Mouse (Mus musculus): Measurements from ENCODE around the gene Stk38. TPM values are rescaled to one million over a fixed set of nuclear protein-coding genes. Genes with fewer than 3 reads are reported as not detected.
"Not testable (repeated sequence)": the region's sequence is repeated elsewhere in the genome, so short reads cannot be mapped to it uniquely, and the experiment has no call there.

The Stk38 gene
- total RNA-seq, 2 experiments from 2014 or later, result 44.9 to 59.3 TPM

DNA sequence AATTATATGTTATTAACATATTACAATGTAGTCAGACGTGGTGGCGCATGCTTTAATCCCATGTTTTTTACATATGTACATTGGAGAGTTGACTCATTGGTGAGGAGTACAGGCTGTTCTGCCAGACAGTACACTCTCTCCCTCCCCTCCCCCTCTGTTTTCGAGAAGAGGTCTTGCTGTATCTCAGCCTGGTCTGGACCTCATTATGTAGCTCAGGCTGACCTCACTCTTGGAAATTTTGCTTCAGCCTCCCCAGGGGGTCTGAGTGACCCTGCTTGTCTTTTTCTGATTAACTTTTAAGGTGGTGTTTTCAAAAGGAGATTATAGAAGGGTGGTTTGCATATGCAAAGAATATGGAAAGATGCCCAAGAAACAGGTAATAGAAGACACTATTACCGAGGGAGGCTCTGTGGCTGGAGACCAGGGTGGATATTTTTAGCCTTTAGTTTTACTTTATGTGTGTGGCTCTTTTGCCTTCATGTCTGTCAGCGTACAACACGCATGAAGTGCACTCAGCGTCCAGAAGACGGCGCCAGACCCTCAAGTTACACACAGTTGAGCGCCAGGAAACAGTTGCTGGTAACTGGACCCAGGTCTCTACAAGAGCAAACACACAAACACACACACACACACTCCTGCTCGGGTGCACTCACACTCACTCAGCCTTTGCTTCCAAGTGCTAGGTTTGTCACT lies 10.6 kb upstream of the Stk38 start:
- intact Hi-C loops (cut with DNase I), result no loop called here
- no peak for DNase-seq (ENCODE audit: low spot score in 2 of 2)

DNA sequence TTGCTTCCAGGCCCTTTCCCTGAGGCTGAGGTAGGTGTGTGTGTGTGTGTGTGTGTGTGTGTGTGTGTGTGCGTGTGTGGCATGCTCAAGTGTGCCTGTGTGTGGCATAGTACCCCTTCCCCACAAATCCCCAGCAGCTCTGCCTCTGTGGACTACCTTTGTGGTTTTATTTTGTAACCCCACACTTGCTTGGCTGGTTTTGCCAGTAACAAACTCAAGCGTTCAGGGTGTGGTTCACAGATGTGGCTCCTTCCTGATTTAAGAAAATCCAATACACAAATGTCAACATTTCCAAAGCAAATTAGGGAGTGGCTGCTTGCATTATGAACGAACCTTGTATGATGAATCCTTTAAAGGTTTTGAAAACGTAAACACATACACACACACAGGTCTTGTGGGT lies 8.9 kb upstream of the Stk38 start:
- no peak for DNase-seq (ENCODE audit: low spot score in 2 of 2)
- intact Hi-C loops (cut with DNase I), result no loop called here

GRCm38 (mm10) chr17:29015638-29016037 lies 7.8 kb upstream of the Stk38 start:
- DNase-seq (ENCODE audit: low spot score in 2 of 2), result no peak
- intact Hi-C loops (cut with DNase I), result no loop called here

DNA sequence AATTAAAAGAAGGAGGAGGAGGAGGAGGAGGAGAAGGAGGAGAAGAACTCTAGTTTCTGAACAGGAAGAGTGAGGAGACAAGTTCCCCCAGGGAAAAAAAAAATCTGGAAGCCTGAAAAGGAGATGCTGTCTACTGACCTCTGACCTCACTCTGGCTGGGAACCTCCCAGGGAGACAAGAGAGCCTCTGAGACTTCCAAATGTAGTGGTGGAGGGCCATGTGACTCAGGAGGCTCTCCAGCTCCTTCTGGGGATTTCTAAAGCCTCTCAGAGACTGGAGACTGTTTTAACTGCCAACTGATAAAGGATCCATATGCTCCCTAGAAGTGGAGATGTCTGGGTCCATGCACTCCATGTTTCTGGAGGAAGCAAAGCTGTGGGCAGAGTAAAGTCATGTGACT lies 6.4 kb upstream of the Stk38 start:
- intact Hi-C loops (cut with DNase I), result no loop called here
- DNase-seq (ENCODE audit: low spot score in 2 of 2), result no peak

- intact Hi-C loops (cut with DNase I), result no loop called here
- DNase-seq (ENCODE audit: low spot score in 2 of 2), result no peak
These were observed 1.4 kb upstream of the Stk38 start for GRCm38 (mm10) chr17:29009181-29009580.

DNA sequence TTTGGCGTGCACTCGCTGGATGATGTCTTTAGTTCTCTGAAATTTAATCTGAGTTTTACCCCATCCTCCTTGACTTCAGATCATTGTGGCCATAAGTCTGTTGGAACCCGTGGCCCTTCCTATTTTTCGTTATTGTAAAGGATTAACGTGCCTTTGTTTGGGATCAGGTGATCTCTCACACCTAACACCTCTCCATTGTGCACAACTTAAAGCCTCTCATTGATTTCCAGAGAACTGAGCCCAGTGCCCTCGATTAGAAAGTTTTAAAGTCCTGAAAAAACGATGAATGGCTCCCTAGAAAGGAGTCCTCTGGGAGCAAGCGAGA lies 493 bp upstream of the Stk38 start:
- intact Hi-C loops (cut with DNase I), result no loop called here
- DNase-seq (ENCODE audit: low spot score in 2 of 2), result no peak

- peak in 1 of 2 experiments; percentile 17 for DNase-seq (ENCODE audit: low spot score in 2 of 2)
- intact Hi-C loops (cut with DNase I), result no loop called here
These were observed 553 bp downstream of the Stk38 start for GRCm38 (mm10) chr17:29007243-29007640.

- intact Hi-C loops (cut with DNase I), result no loop called here
- DNase-seq (ENCODE audit: low spot score in 2 of 2), result no peak
These were observed 983 bp downstream of the Stk38 start for GRCm38 (mm10) chr17:29006812-29007211.

GRCm38 (mm10) chr17:29005002-29005401 lies 2.8 kb downstream of the Stk38 start:
- intact Hi-C loops (cut with DNase I), result no loop called here
- DNase-seq (ENCODE audit: low spot score in 2 of 2), result no peak

GRCm38 (mm10) chr17:29003740-29004139 lies 4.1 kb downstream of the Stk38 start:
- intact Hi-C loops (cut with DNase I), result no loop called here
- DNase-seq (ENCODE audit: low spot score in 2 of 2), result no peak

- DNase-seq (ENCODE audit: low spot score in 2 of 2), result no peak
- intact Hi-C loops (cut with DNase I), result no loop called here
These were observed 7.3 kb downstream of the Stk38 start for GRCm38 (mm10) chr17:29000465-29000864.

- DNase-seq (ENCODE audit: low spot score in 2 of 2), result no peak
- intact Hi-C loops (cut with DNase I), result no loop called here
These were observed 13.2 kb downstream of the Stk38 start for GRCm38 (mm10) chr17:28994615-28995014.

DNA sequence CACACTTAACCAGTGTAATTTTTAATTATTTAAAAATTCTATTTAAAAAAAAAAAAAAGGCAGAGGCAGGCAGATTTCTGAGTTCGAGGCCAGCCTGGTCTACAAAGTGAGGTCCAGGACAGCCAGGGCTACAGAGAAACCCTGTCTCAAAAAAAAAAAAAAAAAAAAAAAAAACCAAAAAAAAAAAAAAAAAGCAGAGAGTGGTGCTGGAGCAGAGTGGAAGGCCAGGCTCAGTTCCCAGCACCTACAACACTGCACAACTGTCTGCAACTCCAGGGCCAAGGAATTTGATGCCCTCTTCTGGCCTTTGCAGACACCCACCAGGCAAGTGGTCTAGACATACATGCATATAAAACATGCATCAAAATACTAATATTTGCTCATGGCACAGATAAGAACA lies 14.8 kb downstream of the Stk38 start:
- intact Hi-C loops (cut with DNase I); DNase-seq (ENCODE audit: low spot score in 2 of 2): not testable (repeated sequence)

- peak in 1 of 2 experiments; percentile 32 for DNase-seq (ENCODE audit: low spot score in 2 of 2)
- intact Hi-C loops (cut with DNase I), result no loop called here
These were observed 15.7 kb downstream of the Stk38 start for GRCm38 (mm10) chr17:28992105-28992504.

DNA sequence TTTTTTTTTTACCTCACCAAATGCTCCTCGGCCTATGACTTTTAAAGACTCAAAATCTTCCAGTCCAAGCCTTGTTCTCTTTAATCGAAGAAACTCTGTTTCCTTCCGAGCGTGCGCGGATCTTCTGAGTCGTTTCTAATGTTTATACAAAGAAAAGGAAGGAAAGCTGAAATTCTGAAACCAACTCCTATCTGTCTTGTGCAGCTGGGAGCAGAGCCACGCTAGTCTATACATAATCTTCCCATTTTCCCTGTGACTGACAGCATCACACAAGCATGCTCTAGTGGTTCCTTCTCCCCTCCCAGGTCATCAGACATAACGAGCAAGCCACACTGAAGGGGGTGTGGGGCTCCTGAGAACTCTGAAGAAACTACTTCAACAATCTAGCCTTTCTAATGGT lies 16.5 kb downstream of the Stk38 start:
- no peak for DNase-seq (ENCODE audit: low spot score in 2 of 2)
- intact Hi-C loops (cut with DNase I), result no loop called here

DNA sequence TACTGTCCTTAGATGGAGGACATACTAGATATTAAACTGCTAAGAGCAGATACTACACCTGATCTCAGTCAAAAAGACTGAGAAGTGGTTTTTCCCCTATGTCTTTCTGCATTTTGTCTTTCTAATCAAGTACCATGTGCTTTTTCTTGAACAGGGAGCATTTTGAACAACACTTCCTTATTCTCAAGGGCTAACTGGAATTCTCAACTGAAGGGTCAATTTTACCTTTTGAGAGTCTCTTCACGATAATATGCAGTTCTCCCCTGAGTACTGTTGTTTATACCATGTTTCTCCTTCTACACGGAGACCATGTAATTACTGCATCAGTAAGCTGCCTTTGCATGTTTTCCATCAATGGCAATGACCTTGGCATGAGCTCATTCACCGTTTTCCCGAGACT lies 17.7 kb downstream of the Stk38 start:
- intact Hi-C loops (cut with DNase I), result no loop called here
- no peak for DNase-seq (ENCODE audit: low spot score in 2 of 2)

DNA sequence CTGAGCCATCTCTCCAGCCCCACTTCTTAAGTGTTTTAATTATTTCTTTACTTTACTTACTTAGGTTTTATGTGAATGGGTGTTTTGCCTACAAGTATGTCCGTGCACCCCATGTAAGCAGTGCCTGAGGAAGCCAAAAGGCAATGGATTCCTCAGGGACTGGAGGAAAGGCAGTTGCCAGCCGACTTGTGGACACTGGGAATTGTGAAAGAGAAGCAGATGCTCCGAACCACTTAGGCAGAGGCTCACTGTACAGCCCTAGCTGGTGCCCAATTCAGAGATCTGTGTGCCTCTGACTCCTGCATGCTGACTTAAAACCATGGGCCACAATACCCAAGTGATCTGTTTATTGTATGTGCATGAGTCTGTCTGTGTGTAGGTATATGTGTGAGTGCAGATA lies 18.8 kb downstream of the Stk38 start:
- no peak for DNase-seq (ENCODE audit: low spot score in 2 of 2)
- intact Hi-C loops (cut with DNase I), result no loop called here

DNA sequence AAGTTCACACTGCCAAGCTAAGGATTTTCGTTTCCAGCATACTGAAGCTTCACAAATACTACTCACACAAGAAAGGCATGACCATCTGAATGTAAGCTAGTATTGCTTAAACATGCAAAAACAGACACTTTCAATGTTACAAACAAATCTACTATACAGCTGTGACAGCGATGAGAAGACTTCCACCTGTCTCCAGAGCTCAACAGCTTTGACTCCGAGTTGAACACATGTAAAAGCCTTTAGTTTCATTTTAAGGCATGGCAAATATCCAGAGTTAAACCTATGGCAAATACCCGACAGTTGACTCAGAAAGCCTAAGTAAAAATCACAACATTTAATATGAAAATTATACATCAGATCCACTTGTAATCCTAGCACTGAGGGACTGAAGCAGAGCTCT lies 19.5 kb downstream of the Stk38 start:
- intact Hi-C loops (cut with DNase I), result no loop called here
- no peak for DNase-seq (ENCODE audit: low spot score in 2 of 2)

DNA sequence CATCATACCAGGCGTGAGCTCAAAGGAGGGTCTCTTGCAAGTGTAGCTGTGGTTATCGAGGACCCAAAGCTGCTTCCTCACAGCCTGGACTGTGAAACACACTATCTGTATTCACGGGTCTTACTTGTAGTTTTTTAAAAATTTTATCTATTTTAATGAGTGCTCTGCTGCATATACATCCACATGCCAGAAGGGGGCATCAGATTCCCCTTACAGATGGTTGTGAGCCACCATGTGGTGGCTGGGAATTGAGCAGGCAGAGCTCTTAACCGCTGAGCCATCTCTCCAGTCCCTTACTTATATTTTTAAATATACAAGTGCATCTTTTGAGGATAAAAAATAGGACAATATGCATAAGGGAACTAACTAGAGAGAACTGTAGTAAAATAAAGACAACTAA lies 20.1 kb downstream of the Stk38 start:
- intact Hi-C loops (cut with DNase I), result no loop called here
- DNase-seq (ENCODE audit: low spot score in 2 of 2), result peak; percentile 36 to 44

DNA sequence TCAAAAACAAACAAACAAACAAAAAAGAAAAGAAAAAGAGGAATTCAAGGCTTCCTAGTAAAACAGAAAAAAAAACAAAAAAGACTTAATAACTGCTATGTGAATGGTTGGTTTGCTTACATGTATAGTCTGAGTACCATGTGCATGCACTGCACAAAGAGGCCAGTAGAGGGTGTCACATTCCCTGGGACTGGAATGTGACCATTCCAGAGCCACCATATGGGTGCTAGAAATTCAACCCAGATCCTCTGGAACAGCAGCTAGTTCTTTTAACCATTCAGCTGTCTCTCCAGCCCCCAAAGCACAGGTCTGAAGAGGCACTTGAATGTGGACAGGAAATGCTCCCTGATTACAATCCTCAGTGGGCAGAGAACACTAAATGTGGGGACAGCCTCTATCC lies 21.0 kb downstream of the Stk38 start:
- DNase-seq (ENCODE audit: low spot score in 2 of 2), result no peak
- intact Hi-C loops (cut with DNase I), result no loop called here

DNA sequence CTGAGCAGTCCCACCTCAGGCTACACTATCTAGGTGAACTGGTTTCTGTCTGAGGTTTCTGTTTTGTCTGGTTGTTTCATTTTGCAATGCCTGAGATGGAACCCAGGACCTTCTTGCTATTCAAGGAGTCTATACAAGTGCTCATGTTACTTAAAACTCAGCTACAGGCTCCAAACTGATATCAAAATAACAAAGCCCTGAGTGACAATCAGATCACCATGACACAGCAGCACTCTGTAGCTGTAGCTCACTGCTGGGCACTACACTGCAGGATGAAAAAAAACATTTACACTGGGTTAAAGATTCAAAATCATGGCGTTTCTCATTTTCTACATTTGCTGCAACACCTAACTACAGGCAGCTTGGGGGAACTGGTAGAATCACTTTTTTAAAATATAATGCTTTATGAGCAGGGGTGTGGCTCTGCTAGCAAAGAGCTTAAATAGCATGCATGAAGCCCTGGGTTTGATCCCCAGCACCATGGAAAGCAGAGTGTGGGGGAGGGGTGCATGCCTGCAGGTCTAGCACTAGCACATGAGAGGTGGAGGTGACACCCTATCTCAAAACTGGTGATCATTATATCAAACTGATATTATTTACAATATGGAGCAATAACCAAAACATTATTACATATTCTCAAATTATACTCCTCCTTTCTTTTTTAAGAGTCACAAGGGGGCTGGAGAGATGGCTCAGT lies 22.9 kb downstream of the Stk38 start:
- intact Hi-C loops (cut with DNase I), result no loop called here
- DNase-seq (ENCODE audit: low spot score in 2 of 2), result no peak

DNA sequence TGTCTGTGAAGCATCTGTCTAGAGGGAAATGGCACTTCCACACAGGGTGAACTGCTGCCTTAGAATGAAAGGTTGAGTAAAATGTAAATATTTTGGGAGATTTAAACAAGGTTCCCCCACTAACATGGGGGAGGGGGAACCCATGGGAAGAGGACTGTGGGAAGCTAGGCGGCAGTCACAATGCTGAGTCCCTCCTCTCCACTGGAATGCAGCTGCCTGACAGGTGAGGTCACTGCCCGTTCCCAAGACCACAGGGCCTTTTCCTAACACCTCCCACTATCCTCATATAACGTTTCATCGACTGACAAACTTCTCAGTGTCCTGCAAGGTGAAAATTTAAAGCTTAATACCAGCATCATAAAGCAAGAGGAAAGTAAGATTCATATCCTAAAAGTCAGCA lies 25.2 kb downstream of the Stk38 start:
- intact Hi-C loops (cut with DNase I), result no loop called here
- DNase-seq (ENCODE audit: low spot score in 2 of 2), result no peak

Measured in left cerebral cortex, postnatal 25 days (tissue).